Mouse (Mus musculus): Measurements from ENCODE around the gene Saysd1.
A peak's percentile ranks its signal among the peaks of the same experiment; 100 is the strongest.

The Saysd1 gene

GRCm38 (mm10) chr14:20112218-20112617 lies 26.1 kb downstream of the Saysd1 start:
- no peak for DNase-seq (ENCODE audit: low read depth, low spot score)

DNA sequence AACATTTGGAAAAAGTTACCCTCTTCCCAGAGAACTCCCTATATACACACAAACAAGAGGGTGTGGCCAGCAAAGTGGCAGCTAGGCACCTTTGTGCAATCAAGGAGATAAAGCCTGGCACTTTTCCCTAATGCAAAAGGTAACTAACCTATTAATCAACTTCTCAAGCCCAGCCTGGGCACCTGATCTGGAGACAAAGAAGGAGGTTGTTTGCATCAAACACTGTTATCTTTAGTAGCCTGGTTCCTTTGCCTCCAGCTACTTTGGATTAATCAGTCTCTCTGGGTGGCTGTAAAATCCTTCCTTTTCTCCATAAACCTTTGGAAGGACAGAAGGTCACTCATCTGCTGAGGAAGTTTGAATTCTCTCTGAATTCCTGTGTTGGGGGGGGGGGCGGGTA lies 27.4 kb downstream of the Saysd1 start:
- no peak for DNase-seq (ENCODE audit: low read depth, low spot score)

DNA sequence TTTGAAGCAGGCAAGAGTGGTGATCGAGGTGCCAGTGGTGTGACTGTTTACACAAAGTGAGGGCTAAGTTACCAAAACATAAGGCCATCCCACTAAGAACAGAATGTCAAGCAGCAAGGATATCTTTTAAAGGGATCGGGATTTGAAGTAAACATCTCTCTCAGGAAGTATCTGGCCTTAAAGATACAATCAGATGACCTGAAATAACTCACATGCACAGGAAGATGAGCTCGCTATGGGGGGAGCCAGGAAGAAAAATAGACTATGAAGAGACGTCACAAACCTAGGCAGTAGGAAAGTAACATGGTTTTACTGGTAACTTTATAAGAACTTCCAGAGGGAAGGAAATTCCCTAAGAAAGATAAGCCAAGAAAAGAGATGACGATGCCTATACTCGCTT lies 32.1 kb downstream of the Saysd1 start:
- DNase-seq (ENCODE audit: low read depth, low spot score): no peak

- DNase-seq (ENCODE audit: low read depth, low spot score): no peak
These were observed 35.1 kb downstream of the Saysd1 start for GRCm38 (mm10) chr14:20103207-20103606.

- no peak for DNase-seq (ENCODE audit: low read depth, low spot score)
These were observed 40.3 kb downstream of the Saysd1 start for GRCm38 (mm10) chr14:20098061-20098460.

DNA sequence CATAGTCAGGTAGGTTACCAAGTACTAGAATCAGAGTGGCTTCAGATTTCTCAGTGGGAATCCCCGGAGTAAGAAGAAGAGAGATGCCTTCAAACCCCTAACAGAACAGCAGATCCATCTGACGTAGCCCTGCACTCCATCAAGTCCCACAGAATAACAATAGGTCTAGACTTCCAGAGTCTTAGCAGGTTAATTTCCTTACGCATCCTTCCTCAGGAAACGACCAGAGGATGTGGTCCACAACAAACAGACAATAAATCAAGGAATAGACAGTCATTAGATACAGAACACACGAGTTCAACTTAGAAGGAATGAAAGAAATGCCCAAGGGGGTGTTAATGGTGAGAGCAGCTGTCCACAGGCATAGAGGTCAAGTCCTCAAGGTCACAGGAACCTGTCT lies 43.4 kb downstream of the Saysd1 start:
- DNase-seq (ENCODE audit: low read depth, low spot score): no peak

DNA sequence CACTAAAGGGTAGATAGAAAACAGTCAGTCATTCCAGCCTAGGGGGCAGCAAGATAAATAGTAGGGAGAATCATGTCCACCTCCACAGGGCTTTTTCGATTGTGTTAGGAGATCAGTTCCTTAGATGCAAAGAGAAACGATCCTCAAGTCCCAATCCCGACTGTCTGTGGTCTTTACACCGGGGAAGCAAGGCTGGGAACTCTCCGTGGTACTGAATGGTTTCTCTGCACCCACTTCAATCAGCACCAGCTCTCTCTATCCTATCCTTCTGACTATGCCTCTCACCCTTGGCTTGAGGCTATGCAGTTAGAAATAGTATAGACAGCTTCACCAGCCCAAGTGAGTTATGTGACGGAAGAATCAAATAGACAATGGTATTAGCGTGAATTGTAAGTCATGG lies 44.8 kb downstream of the Saysd1 start:
- no peak for DNase-seq (ENCODE audit: low read depth, low spot score)

DNA sequence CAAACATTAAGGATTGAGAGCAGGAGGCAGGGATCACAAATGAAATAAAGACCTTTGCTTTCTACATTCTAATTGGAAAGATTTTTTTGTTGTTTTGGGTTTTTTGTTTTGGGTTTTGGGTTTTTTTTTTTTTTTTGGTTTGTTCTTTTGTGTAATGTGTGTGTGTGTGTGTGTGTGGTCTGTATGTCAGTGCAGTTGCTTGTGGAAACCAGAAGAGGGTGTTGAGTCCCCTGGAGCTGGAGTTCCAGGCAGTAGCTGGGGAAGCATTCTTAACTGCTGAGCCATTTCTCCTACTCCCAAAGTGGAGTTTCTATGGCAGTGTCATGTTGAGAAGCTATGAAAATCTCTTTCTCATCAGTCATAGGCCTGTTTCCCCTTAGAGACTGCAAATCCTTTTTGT lies 54.0 kb downstream of the Saysd1 start:
- DNase-seq (ENCODE audit: low read depth, low spot score): no peak

GRCm38 (mm10) chr14:20082536-20083325 lies 55.6 kb downstream of the Saysd1 start:
- DNase-seq (ENCODE audit: low read depth, low spot score): peak; percentile 90

- no peak for DNase-seq (ENCODE audit: low read depth, low spot score)
These were observed 56.3 kb downstream of the Saysd1 start for GRCm38 (mm10) chr14:20081937-20082533.

DNA sequence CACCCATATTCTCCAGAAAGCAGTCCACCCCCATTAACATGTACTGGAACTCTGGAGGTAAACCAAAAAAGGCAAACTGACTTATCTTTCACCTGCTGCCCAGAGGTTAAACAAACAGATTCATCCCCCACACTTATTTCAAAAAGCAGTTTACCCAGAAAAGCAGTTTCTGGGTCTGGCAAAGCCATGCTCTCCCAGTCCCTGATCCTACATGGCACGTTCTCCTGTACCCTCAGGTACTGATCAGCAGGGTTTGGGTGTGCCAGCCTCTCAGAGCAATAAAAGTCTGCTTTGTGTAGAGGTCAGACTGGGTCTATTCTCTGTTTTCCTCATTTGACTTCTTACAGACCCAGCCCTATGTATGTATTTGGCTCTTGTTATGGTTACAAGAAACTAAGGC lies 57.2 kb downstream of the Saysd1 start:
- DNase-seq (ENCODE audit: low read depth, low spot score): no peak

- no peak for DNase-seq (ENCODE audit: low read depth, low spot score)
These were observed 61.2 kb downstream of the Saysd1 start for GRCm38 (mm10) chr14:20077181-20077580.

GRCm38 (mm10) chr14:20075544-20075943 lies 62.8 kb downstream of the Saysd1 start:
- no peak for DNase-seq (ENCODE audit: low read depth, low spot score)

DNA sequence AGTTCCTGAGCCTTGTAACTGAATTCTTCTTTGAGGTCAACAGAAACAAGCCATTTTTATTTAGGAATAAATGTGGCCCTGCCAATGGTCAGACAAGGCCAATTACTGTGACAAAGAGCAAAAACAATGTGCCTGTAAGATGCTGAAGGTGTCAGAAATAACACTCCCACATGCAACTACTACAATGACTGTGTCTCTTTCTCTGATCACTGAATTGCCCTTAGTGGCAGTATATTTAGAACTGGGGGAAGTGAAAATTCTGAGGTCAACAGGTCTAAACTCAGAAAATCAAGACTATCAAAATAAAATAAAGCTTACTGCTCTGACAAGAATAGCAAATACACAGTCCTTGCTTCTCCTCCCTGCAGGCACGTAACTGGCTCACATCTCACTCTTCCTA lies 63.6 kb downstream of the Saysd1 start:
- DNase-seq (ENCODE audit: low read depth, low spot score): no peak

GRCm38 (mm10) chr14:20070629-20071028 lies 67.7 kb downstream of the Saysd1 start:
- peak; percentile 11 for DNase-seq (ENCODE audit: low read depth, low spot score)

GRCm38 (mm10) chr14:20068365-20068764 lies 70.0 kb downstream of the Saysd1 start:
- DNase-seq (ENCODE audit: low read depth, low spot score): no peak

GRCm38 (mm10) chr14:20067293-20068074 lies 70.8 kb downstream of the Saysd1 start:
- peak; percentile 72 for DNase-seq (ENCODE audit: low read depth, low spot score)

GRCm38 (mm10) chr14:20064771-20065170 lies 73.6 kb downstream of the Saysd1 start:
- no peak for DNase-seq (ENCODE audit: low read depth, low spot score)

- DNase-seq (ENCODE audit: low read depth, low spot score): no peak
These were observed 89.9 kb downstream of the Saysd1 start for GRCm38 (mm10) chr14:20048481-20048835.

DNA sequence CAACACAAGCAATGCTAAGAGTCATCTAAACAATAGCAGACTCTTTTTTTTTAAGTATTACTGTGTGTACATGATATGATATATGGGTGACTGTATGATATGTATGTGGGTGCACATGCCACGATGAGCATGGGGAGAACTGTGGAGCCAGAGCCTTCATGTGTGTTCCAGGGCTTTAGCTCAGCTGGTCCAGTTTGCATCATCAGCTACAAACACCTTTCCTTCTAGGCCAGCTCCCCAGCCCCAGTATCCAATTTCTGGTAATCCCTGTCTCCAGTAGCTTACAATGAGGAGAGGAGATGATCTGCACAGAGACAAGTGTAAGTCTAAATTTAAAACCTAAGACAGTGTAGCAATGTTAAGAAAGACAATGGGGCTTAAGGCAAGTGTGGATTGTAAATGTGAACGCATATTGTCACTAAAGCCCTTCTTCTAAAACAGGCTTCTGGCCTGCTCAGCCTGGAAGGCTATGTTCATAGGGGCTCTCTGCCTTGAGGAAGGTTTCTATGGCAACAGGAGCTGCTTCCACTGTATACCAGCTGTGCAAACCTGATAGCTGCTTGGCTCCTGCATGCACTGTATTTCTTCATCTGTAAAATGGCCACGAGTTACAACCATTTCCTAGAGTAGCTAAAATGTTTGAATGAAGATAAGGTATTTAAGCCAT lies 90.4 kb downstream of the Saysd1 start:
- DNase-seq (ENCODE audit: low read depth, low spot score): no peak

GRCm38 (mm10) chr14:20047291-20047690 lies 91.0 kb downstream of the Saysd1 start:
- DNase-seq (ENCODE audit: low read depth, low spot score): no peak

DNA sequence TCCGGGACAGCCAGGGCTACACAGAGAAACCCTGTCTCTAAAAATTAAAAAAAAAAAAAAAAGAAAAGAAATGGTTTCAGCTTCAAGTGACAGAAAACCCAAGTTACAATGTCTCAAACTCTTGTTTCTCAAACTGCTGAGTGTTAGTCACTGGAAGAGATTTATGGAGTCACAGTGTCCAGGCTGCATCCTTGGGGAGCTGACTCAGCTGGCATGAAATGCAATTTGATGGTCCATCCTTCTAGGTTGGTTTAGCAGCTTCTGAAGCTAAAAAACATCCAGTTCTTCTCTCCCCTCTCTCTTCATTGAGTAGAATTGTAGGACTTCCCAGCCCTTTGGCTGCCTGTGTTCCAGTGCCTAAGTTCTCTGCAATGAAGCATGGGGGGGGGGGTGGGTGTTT lies 94.3 kb downstream of the Saysd1 start:
- no peak for DNase-seq (ENCODE audit: low read depth, low spot score)
